Mouse (Mus musculus): Measurements from ENCODE around the gene Gba.
"Not testable (repeated sequence)": the region's sequence is repeated elsewhere in the genome, so short reads cannot be mapped to it uniquely, and the experiment has no call there.

DNA sequence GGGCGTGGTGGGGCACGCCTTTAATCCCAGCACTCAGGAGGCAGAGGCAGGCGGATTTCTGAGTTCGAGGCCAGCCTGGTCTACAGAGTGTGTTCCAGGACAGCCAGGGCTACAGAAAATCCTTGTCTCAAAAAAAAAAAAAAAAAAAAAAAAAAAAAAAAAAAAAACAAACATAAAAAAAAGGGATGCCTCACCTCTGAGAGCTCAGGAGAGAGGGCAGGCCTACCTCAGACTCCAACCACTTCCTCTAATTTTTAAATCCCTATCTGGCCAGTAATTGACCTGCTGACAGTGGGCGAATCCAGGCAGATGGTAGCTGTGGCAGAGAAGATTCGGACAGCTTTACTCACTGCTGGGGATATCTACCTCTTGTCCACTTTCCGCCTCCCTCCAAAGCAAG is 13.7 kb downstream of the Gba start:
- TF ChIP-seq CTCF (IDR thresholded peaks at IDR 0.05; ENCODE audit: extremely low read depth, insufficient read depth, insufficient read length, insufficient replicate concordance); POLR2A (IDR thresholded peaks at IDR 0.05; ENCODE audit: low read depth, low read length): not testable (repeated sequence)
